Mouse (Mus musculus): ENCODE measurements around the gene Gnai2.

GRCm38 (mm10) chr9:107586974-107587832, 48.0 kb downstream of the Gnai2 start, which contains the start of gene Ifrd2:
- TF ChIP-seq CTCF (IDR thresholded peaks at IDR 0.05; ENCODE audit: low read depth), result no peak
- TF ChIP-seq EP300 (IDR thresholded peaks at IDR 0.05; ENCODE audit: low read depth), result peak; percentile 99
